10 mouse cellular contexts compared by ENCODE assay signal in genomic region chr8:111312758-111313162, GRCm38 (mm10). TPM values are rescaled to one million over a fixed set of nuclear protein-coding genes. Genes with fewer than 3 reads are reported as not detected.
A peak's percentile ranks its signal among the peaks of the same experiment; 100 is the strongest.
DNase-seq lines count a peak whose midpoint lies in the region; ATAC-seq and TF ChIP-seq lines count a peak whose summit lies in the region.
"Had no signal": no experiment of that assay in that cellular context is flagged by ENCODE, and none has a peak within 500 bp of the region (broad histone marks: within the 10 kb centered on the region; RNA-seq: fewer than 3 reads in every experiment).

No protein-coding gene starts in this region.

- ATAC-seq in intestine, postnatal 0 days, result peak; percentile 73
- no peak; the same call in 1 of the 2 replicates for ATAC-seq in intestine, embryonic 16.5 days
- ATAC-seq in G1E (ENCODE audit: extremely low read depth, insufficient number of reproducible peaks, low FRiP score, poor library complexity, severe bottlenecking), result peak; percentile 68
- ATAC-seq in common myeloid progenitor, adult 5-6 weeks (replicated peaks; ENCODE audit: low read depth, poor library complexity, severe bottlenecking), result peak; percentile 95
- peak; percentile 98 for ATAC-seq in megakaryocyte-erythroid progenitor cell, adult 5-6 weeks (replicated peaks; ENCODE audit: low FRiP score, low TSS enrichment, poor library complexity, severe bottlenecking)
- ATAC-seq: activated CD4-positive, CD25-positive, alpha-beta regulatory T cell, adult 4 months had no signal

- no peaks in the 10 kb centered on the region for H3K4me1 ChIP-seq in intestine, postnatal 0 days (replicated peaks; ENCODE audit: control insufficient read depth, insufficient read depth, low read length)
- no peaks in the 10 kb centered on the region for H3K4me1 ChIP-seq in intestine, embryonic 16.5 days (ENCODE audit: control insufficient read depth, insufficient read depth, low read length)
- peaks cover 17% of the 10 kb centered on the region for H3K4me1 ChIP-seq in G1E (ENCODE audit: insufficient read depth, low read depth, low read length)
- H3K4me1 ChIP-seq in forebrain, embryonic 10.5 days, result no peaks in the 10 kb centered on the region
- H3K4me1 ChIP-seq: neural tube, embryonic 12.5 days had no signal

- no peak overlapping the region for H3K4me3 ChIP-seq in intestine, postnatal 0 days (ENCODE audit: low read depth, low read length)
- no peak overlapping the region for H3K4me3 ChIP-seq in intestine, embryonic 16.5 days (ENCODE audit: low read length)
- no peak overlapping the region for H3K4me3 ChIP-seq in G1E (ENCODE audit: low read depth, low read length)
- no peak overlapping the region for H3K4me3 ChIP-seq in forebrain, embryonic 10.5 days
- H3K4me3 ChIP-seq: neural tube, embryonic 12.5 days had no signal

- H3K9ac ChIP-seq in intestine, postnatal 0 days (ENCODE audit: low read depth, low read length), result no peak overlapping the region
- H3K9ac ChIP-seq in intestine, embryonic 16.5 days (ENCODE audit: low read depth, low read length), result no peak overlapping the region
- H3K9ac ChIP-seq: neural tube, embryonic 12.5 days had no signal

- no peak overlapping the region for H3K27ac ChIP-seq in intestine, postnatal 0 days (ENCODE audit: low read depth, low read length)
- no peak overlapping the region for H3K27ac ChIP-seq in intestine, embryonic 16.5 days (ENCODE audit: low read length)
- no peak overlapping the region for H3K27ac ChIP-seq in forebrain, embryonic 10.5 days
- H3K27ac ChIP-seq: neural tube, embryonic 12.5 days had no signal

- H3K27me3 ChIP-seq in intestine, postnatal 0 days (replicated peaks; ENCODE audit: control insufficient read depth, insufficient read depth, low read length), result no peaks in the 10 kb centered on the region
- no peaks in the 10 kb centered on the region for H3K27me3 ChIP-seq in intestine, embryonic 16.5 days (replicated peaks; ENCODE audit: control insufficient read depth, insufficient read depth, low read length)
- peaks cover 8% of the 10 kb centered on the region for H3K27me3 ChIP-seq in G1E (ENCODE audit: insufficient read depth, low read length)
- no peaks in the 10 kb centered on the region for H3K27me3 ChIP-seq in forebrain, embryonic 10.5 days (ENCODE audit: poor library complexity, severe bottlenecking)
- H3K27me3 ChIP-seq: neural tube, embryonic 12.5 days had no signal

- no peak overlapping the region for H3K4me2 ChIP-seq in intestine, postnatal 0 days (replicated peaks; ENCODE audit: low read depth)
- H3K4me2 ChIP-seq in intestine, embryonic 16.5 days (ENCODE audit: low read depth, low read length), result no peak overlapping the region
- H3K4me2 ChIP-seq: neural tube, embryonic 12.5 days had no signal

- 58% methylated on average over 3 of the region's 3 CpGs for WGBS in intestine, postnatal 0 days
- WGBS in intestine, embryonic 16.5 days, result 71% methylated on average over 3 of the region's 3 CpGs
- WGBS in forebrain, embryonic 10.5 days, result 83% methylated on average over 3 of the region's 3 CpGs

- H3K36me3 ChIP-seq in intestine, postnatal 0 days (ENCODE audit: control insufficient read depth, insufficient read depth), result no peaks in the 10 kb centered on the region; the same call in 1 of the 2 replicates
- no peaks in the 10 kb centered on the region for H3K36me3 ChIP-seq in intestine, embryonic 16.5 days (ENCODE audit: control insufficient read depth, insufficient read depth, low read length)
- no peaks in the 10 kb centered on the region for H3K36me3 ChIP-seq in G1E (replicated peaks)
- H3K36me3 ChIP-seq in forebrain, embryonic 10.5 days (replicated peaks), result no peaks in the 10 kb centered on the region
- H3K36me3 ChIP-seq: neural tube, embryonic 12.5 days had no signal

- H3K9me3 ChIP-seq in intestine, postnatal 0 days (ENCODE audit: control insufficient read depth), result no peaks in the 10 kb centered on the region
- no peaks in the 10 kb centered on the region for H3K9me3 ChIP-seq in intestine, embryonic 16.5 days (ENCODE audit: control insufficient read depth, low read length)
- H3K9me3 ChIP-seq in G1E (replicated peaks), result no peaks in the 10 kb centered on the region
- no peaks in the 10 kb centered on the region for H3K9me3 ChIP-seq in forebrain, embryonic 10.5 days
- H3K9me3 ChIP-seq: neural tube, embryonic 12.5 days had no signal

- peak; percentile 61 for TF ChIP-seq CTCF in intestine, postnatal 0 days (IDR thresholded peaks at IDR 0.05; ENCODE audit: low read depth)
- peak; percentile 40 for TF ChIP-seq CTCF in G1E (IDR thresholded peaks at IDR 0.05; ENCODE audit: low read depth, low read length)

- peak; percentile 19 for DNase-seq in G1E (ENCODE audit: low spot score)
- no peak for DNase-seq in forebrain, embryonic 10.5 days (ENCODE audit: extremely low spot score, low spot score)
- no peak for DNase-seq in left cerebral cortex, adult 8-10 months (ENCODE audit: low spot score in 2 of 2)
- DNase-seq: kidney, postnatal 10 days had no signal

RNA-seq across cellular contexts. Expression of gene Rfwd3, which starts 12.7 kb away (rescaled TPM):
- polyA plus RNA-seq in intestine, postnatal 0 days (2015; fragmentation: Nextera tagmentation; extraction: Ambion mirVana), result 16.0 and 16.1 TPM in 2 replicates
- polyA plus RNA-seq in intestine, embryonic 16.5 days (2015; fragmentation: Nextera tagmentation; extraction: Ambion mirVana), result 44.7 and 46.4 TPM in 2 replicates
- total RNA-seq in G1E (2014; fragmentation: Nextera tagmentation) (58.1 and 72.0 TPM in 2 replicates), G1E (2017) (79.2 and 83.2 TPM in 2 replicates)
- 4.0 and 4.9 TPM in 2 replicates for polyA plus RNA-seq in G1E (2012)
- 63.4 and 74.0 TPM in 2 replicates for total RNA-seq in common myeloid progenitor, adult 5-6 weeks (2017)
- total RNA-seq in megakaryocyte-erythroid progenitor cell, adult 5-6 weeks (2014; fragmentation: Nextera tagmentation), result 74.5 and 75.6 TPM in 2 replicates
- total RNA-seq in megakaryocyte-erythroid progenitor cell, adult 5-6 weeks (2017), result 51.3 and 63.6 TPM in 2 replicates
- polyA plus RNA-seq in forebrain, embryonic 10.5 days (2016; fragmentation: Nextera tagmentation; extraction: Ambion mirVana), result 107 and 110 TPM in 2 replicates
- 10 to 100 TPM; 22.4 to 24.1 (median 23.5) TPM for total RNA-seq in left cerebral cortex, adult 8-10 months (2022)

RNA-seq across cellular contexts. Expression of gene Mlkl, which starts 25.2 kb away (rescaled TPM):
- polyA plus RNA-seq in intestine, postnatal 0 days (2015; fragmentation: Nextera tagmentation; extraction: Ambion mirVana), result 10.0 TPM in 2 replicates
- polyA plus RNA-seq in intestine, embryonic 16.5 days (2015; fragmentation: Nextera tagmentation; extraction: Ambion mirVana), result 3.2 and 3.5 TPM in 2 replicates
- total RNA-seq in G1E (2014; fragmentation: Nextera tagmentation) (not detected in 2 replicates), G1E (2017) (0.17 TPM in 1 of 2 replicates, not detected in the other)
- polyA plus RNA-seq in G1E (2012), result not detected in 2 replicates
- 54.8 and 65.4 TPM in 2 replicates for total RNA-seq in common myeloid progenitor, adult 5-6 weeks (2017)
- 6.6 and 20.9 TPM in 2 replicates for total RNA-seq in megakaryocyte-erythroid progenitor cell, adult 5-6 weeks (2014; fragmentation: Nextera tagmentation)
- total RNA-seq in megakaryocyte-erythroid progenitor cell, adult 5-6 weeks (2017), result 13.6 and 31.6 TPM in 2 replicates
- polyA plus RNA-seq in forebrain, embryonic 10.5 days (2016; fragmentation: Nextera tagmentation; extraction: Ambion mirVana), result 0.26 and 0.42 TPM in 2 replicates
- total RNA-seq in left cerebral cortex, adult 8-10 months (2022), result under 1 TPM in 2 of 4 experiments, not detected in 2; 0.30 to 0.33 TPM

RNA-seq across cellular contexts. Expression of gene Glg1, which starts 53.7 kb away (rescaled TPM):
- 26.5 and 29.1 TPM in 2 replicates for polyA plus RNA-seq in intestine, postnatal 0 days (2015; fragmentation: Nextera tagmentation; extraction: Ambion mirVana)
- 43.7 and 48.5 TPM in 2 replicates for polyA plus RNA-seq in intestine, embryonic 16.5 days (2015; fragmentation: Nextera tagmentation; extraction: Ambion mirVana)
- total RNA-seq in G1E (2014; fragmentation: Nextera tagmentation), result 71.0 and 71.8 TPM in 2 replicates
- 15.5 and 22.7 TPM in 2 replicates for total RNA-seq in G1E (2017)
- 10.8 and 12.7 TPM in 2 replicates for polyA plus RNA-seq in G1E (2012)
- 55.1 and 65.2 TPM in 2 replicates for total RNA-seq in common myeloid progenitor, adult 5-6 weeks (2017)
- total RNA-seq in megakaryocyte-erythroid progenitor cell, adult 5-6 weeks (2014; fragmentation: Nextera tagmentation), result 24.8 and 39.2 TPM in 2 replicates
- total RNA-seq in megakaryocyte-erythroid progenitor cell, adult 5-6 weeks (2017), result 42.1 and 43.2 TPM in 2 replicates
- 53.0 and 57.0 TPM in 2 replicates for polyA plus RNA-seq in forebrain, embryonic 10.5 days (2016; fragmentation: Nextera tagmentation; extraction: Ambion mirVana)
- total RNA-seq in left cerebral cortex, adult 8-10 months (2022), result 100 to 1,000 TPM; 139 to 145 (median 142) TPM

Comparison
In these comparisons a context has a peak if more than half of its experiments do, and no peak if none do; other contexts are left out.
1. RNA of gene Mlkl, which starts 25.2 kb away (total RNA-seq): 54.8 to 65.4 TPM in common myeloid progenitor, adult 5-6 weeks and 6.6 to 31.6 TPM in megakaryocyte-erythroid progenitor cell, adult 5-6 weeks; 0.30 to 0.33 TPM in left cerebral cortex, adult 8-10 months and 0.17 TPM in G1E; every median in the first group is over 4 times any median in the second.